Mouse (Mus musculus) right cerebral cortex, postnatal 4 days (tissue): Measurements from ENCODE around the gene Sub1.
A peak's percentile ranks its signal among the peaks of the same experiment; 100 is the strongest.

Experiments used
- DNase-seq: peaks from one replicate; pipeline ENCODE4 v3.0.0-alpha.2; 2022

Gene Sub1

DNA sequence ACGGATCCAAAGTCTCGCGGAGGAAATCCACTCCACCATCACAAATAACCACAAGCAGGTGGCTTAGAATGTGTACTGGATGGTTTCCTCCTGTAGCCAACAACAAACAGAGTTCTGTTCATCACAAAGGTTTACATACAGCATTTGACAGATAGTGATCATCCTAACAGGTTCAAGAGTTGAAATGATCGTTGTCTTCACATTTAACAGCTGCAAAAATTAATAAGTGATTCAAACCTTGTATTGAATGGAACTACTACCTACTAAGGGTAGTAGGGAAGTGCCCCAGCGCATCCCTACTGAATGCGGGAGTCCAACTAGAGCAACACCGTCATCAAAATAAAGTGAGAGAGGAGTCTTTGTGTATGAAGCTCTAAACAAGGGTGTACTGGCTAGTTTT is at the start of gene Sub1:
Gene Sub1, minus strand, starts transcription at position 101 of the 400 bp plus-strand sequence.
- no peak for DNase-seq

DNA sequence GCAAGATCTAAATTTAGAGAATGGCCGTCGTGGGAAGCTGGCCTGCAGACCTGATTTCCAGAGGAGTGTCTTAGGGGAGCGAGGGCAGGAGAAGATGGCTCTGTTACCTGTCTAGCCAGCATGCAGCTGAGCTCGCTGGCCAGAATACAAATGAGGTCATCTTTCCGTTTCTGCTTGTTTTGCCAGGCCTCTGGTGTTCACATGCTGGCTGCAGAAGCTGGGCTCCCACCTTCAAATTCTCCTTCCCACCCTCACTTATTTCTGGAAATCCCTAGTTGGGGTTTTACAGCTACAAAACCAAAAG is 43.6 kb upstream of the Sub1 start:
- DNase-seq: no peak

- no peak for DNase-seq
Measured at GRCm38 (mm10) chr15:12039671-12040406, 43.1 kb upstream of the Sub1 start.

DNA sequence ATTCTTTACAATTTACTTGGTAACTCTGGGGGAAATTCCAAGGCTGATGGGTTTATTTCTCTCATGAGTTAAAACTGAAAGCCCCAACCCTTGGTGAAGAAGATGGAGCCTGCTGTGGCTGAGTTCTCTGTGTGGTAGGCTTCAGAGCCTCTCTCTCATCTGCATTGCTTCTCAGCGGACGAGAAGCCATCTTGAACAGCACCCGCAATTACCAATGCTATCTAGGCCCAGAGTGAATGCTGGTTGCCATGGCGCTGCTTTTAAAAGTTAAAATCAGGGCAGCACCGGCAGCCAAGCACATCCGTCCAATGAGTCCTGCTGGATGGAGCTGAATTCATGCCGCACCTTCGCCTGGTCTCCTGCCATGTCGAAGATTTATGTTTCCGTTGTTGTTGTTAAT is 42.5 kb upstream of the Sub1 start:
- peak; percentile 33 for DNase-seq

DNA sequence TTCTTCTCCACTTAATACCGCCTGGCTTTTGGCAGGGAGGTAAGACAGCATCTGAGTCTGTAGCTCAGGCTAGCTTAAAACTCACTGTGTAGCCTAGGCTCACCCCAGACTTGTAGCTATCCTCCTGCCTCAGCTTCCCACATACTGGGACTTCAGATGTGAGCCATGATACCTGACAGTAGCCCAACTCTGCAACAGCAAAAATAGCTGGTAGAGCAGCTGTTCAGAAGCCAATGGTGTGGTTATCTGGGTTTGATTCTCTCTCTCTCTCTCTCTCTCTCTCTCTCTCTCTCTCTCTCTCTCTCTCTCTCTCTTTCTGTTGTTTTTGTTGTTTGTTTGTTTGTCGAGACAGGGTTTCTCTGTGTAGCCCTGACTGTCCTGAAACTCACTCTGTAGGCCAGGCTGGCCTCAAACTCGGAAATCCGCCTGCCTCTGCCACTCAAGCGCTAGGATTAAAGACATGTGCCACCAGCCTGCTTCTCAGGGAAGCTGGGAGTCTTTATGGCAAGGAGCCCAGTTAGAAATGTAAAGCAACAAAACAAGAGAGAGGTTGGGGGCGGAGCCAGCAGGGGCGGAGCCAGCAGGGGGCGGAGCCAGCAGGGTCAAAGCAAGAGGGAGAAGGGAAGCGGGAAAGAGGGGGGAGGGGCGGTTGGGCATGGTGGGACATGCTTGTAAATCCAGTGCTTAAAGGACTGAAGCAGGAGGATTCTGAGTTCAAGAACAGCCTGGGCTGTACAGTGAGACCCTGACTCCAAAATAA is 41.3 kb upstream of the Sub1 start:
- DNase-seq: no peak

GRCm38 (mm10) chr15:12037217-12037616 is 40.4 kb upstream of the Sub1 start:
- no peak for DNase-seq

DNA sequence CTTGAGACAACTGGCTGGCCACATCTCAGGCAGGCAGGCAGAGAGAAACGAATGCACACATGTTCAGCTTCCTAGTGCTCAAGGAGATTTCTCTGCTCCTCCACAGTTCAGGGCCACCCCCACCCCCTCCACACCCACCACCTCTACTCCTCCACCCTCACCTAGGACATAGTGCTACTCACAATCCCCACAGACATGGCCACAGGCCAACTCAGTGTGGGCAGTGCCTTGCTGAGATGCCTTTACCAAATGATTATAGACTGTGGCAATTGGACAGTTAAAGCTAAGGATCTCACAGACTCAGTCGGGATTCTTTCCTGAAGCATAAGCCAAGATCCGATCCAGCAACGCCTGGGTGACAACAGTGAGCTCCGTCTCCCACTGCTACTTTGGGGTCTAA is 39.9 kb upstream of the Sub1 start:
- no peak for DNase-seq

DNA sequence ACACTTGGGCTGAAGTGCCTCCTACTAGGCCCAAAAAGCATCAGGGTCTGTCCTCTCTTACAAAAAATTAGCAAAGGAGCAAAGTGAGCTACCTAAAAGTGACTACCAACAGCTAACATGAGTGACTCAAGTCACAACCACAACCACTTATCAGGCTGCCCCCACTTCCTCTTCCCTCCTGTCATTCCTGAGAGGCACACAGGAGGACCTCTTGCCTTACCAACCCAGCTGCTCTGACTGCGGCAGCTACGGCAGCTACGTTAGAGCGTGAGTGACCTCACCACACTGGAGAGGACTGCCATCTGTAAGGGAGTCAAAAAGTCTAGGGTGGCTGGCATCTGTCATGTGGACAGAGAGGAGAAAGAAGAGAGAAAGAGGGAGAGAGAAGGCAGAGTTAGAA is 37.5 kb upstream of the Sub1 start:
- no peak for DNase-seq

DNA sequence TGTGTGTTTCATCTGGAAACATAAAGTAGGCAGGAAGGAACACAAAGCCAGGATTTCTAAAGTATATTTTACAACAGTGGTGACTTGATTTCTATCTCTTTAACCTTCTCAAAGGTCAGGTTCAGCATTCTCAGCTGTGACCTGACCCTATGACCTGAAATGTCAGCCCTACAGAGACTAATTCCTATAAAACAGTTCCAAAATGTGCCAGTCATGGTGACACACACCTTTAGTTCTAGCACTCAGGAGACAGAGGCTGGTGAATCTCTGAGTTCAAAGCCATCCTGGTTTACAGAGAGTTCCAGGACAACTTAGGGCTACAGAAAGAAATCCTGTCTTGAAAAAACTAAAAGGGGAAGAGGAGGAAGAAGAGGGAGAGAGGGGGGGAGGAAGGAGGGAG is 36.4 kb upstream of the Sub1 start:
- DNase-seq: no peak

GRCm38 (mm10) chr15:12032512-12032911 is 35.7 kb upstream of the Sub1 start:
- DNase-seq: no peak

- no peak for DNase-seq
Measured at GRCm38 (mm10) chr15:12031861-12032260, 35.1 kb upstream of the Sub1 start.

GRCm38 (mm10) chr15:12030221-12030620 is 33.4 kb upstream of the Sub1 start:
- DNase-seq: no peak

- DNase-seq: no peak
Measured at GRCm38 (mm10) chr15:12027807-12028206, 31.0 kb upstream of the Sub1 start.

GRCm38 (mm10) chr15:12026932-12027450 is 30.2 kb upstream of the Sub1 start:
- no peak for DNase-seq

DNA sequence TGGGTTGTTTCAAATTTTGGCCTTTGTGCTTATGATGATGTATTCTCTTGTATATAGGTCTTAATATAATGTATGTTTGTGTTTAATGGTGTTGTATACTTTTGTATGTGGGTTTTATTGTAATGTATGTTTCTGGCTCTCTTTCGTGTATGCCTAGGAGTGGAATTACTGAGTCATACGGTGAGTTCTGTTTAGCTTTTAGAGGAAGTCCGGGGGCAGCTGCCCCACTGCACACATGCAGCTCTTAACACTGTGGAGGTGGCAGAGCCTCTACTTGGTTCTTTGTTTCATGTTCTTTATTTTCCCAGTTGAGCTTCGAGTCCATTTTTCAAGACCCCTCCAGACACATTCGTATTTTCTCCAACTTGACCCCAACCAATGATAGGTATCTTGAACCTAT is 29.2 kb upstream of the Sub1 start:
- no peak for DNase-seq

DNA sequence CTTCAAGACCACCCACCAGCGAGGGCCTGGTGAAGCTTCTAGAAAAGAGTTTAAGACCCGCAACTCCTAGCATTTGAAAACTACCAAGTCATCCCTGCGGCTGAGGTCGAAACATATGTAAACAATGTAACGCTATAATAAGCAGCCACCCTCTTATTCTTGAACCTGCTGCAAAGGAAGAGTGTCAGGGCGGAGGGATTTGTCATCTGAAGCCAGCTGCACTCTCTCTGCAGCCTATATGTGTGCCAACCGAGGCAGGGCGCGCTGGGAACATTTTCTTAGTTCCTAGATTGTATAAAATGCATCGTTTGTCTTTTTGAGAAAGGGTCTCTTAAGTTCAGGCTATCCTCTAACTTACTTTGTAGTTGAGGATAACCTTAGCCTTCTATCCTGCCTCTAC is 28.6 kb upstream of the Sub1 start:
- DNase-seq: no peak

GRCm38 (mm10) chr15:12024791-12025268 is 28.0 kb upstream of the Sub1 start:
- no peak for DNase-seq

- no peak for DNase-seq
Measured at GRCm38 (mm10) chr15:12019443-12019842, 22.7 kb upstream of the Sub1 start.

DNA sequence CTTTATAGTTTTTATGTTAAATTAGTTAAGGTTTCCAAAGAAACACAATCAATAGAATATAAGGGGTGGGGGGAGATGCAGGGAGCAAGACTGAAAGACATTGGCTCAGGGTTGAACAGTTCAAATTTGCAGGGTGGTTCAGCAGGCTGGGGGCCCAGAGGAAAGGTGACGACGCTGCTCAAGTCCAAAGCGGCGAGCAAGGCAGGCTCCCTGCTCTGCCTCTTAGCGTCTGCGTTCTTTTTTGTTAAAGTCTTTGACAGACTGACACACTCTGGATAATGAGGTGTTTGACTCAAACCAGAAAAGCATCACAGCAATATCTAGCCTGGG is 21.6 kb upstream of the Sub1 start:
- no peak for DNase-seq

DNA sequence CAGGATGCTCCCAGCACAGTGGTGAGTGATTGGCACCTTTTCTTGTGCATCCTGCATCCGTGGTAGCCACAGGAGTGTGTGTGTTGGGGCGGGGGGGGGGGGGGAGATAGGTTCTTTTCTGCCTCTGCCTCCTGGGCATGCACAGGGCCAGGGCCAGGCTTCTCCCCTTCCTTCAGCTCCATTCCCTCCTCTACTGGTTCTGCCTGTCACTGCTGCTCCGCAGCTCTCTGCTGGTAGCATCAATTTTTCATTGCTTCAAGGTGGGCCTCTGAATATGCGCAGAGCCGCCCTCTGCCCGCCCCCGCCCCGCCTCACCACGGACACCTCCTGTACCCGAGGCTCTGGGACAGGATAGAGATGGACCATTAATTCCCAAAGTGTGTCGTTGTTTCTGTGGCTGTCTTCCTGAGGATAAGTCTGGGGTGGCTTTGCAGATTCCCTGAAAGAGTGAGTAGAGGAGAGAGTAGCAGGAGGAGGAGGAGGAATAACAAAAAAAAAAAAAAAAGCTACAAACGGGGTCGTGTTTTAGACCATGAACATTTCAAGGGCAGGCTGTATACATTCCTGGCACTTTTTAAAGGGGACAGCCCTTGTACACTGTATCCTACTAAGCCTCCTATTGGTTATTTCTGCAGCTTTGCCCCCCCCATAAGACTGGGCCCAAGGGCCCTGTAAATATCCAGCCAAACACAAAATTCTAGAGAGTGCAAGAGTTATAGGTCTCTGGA is 21.1 kb upstream of the Sub1 start:
- no peak for DNase-seq

DNA sequence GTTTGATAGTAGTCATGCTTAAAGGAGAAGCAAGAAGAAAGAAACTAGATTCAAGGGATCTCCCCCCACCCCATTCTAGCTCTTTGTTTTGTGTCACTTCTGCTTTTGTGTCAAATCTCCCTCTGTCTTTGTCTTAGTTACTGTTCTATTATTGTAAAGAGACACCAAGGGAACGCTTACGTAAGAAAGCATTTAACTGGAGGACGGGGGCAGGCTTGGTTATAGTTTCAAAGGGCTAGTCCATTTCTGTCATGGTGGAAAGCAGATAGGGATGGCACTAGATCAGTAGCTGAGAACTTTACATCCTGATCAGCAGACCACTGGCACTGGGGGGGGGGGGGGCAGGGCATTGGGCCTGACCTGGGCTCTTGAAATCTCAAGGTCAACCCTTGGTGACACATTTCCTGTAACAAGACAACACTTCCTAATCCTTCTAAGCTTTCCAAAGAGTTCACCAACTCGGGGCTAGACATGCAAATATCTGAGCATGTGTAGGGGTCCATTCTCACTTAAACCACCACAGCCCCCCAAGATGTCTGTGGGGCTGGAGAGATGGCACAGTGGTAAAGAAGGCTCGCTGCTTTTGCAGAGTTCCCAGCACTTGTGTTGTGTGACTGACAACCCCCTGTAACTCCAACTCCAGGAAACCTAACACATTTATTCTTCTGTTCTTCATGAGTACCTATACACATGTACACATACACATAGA is 17.6 kb upstream of the Sub1 start:
- DNase-seq: no peak

DNA sequence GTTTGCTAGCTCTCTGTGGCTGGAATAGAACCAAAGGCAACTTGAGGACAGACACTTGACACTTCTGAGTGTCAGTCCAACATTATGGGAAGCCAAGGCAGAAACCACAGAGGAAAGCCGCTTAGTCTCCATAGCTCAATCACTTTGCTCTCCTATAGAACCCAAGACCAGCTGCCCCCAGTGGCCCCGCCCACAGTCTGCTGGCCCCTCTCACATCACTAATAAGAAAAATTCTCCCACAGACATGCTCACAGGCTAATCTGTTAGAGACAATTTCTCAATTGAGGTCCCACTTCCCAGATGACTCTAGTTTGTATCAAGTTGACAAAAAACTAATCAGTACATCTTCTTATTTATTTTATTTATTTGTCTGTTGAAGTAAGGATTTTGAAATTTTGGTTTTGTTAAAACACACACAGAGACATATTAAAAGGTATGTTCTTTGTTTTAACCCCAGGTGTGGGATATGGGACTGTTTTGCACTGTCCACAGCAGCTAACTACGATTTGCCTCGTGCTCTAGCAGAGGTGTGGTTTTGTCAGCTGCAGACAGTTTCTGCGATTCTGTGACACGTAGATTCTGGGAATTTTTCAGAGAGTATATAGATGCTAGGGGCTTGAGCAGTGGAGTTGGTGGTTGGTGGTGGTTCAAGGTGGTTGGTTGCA is 16.9 kb upstream of the Sub1 start:
- DNase-seq: no peak

DNA sequence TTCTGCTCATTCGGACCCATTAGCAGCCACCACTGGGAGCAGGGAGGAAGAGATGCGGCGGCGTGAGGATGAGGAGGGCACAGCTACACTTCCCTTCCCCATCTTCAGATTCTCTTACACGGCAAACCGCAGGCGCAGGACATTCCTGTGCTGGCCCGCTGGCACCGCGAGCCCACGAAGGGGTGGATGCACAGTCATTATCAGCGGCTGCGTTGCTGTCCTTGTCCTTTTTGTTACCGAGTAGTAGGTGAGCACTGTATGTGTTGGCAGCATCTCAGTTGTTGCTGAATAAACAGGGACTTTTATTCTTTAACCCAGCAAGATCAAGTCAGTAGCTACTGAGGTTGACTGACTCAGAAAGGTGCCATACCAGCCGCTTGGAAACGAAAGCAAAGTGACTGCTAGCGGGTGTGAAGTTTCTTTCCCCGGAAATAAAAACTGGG is 13.8 kb upstream of the Sub1 start:
- DNase-seq: no peak
